Mouse (Mus musculus) neural tube, embryonic 10.5 days (tissue): Measurements from ENCODE around the gene Slc9a8.
"Not testable (repeated sequence)": the region's sequence is repeated elsewhere in the genome, so short reads cannot be mapped to it uniquely, and the experiment has no call there.

Source experiments
- DNase-seq: peaks from one replicate; pipeline ENCODE4 v3.0.0-alpha.2; 2017; ENCODE audit warnings: low spot score; ENCODE audit errors: extremely low spot score

The Slc9a8 gene

DNA sequence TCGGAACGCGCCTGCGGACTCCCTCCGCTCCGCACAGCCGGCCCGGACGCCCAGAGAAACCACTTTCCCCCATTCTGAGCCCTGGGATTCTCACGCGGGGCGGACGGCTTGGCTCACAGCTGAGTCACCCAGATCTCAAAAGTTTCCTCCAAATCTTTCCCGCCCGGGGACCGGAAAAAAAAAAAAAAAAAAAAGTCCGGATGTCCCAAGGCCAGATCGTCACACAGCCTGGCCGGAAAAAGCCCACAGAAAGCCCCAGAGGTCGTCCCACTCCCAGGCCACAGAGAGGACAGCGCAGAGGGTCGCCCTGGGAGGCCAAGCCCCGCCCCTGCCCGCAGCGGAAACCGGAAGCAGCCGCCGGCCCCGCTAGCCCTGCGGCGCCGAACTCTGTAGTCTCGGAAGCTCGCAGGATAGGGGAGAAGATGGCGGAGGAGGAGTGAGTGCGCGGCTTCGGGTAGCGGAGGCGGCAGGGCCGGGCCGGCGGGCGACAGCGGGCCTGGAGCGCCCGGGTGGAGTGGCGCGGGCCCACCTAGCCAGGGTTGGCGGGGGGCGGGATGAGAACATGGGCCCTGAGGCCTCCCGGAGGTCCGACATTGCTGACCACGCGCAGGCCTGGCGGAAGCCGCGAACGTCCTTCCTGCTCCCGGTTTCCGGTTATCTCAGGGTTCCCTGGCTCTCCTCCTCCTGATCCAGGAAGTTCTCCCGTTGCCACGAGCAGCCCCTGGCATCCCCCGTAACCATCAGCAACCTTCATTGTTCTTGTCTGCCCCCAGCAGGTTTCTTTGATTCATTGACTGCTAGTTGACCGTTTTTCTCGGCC is at the start of gene Slc9a8:
Gene Slc9a8, plus strand, starts transcription at position 383 of the 820 bp plus-strand sequence.
- peak; percentile 97 for DNase-seq

GRCm38 (mm10) chr2:167373266-167373665 is 48.2 kb upstream of the Slc9a8 start:
- no peak for DNase-seq

DNA sequence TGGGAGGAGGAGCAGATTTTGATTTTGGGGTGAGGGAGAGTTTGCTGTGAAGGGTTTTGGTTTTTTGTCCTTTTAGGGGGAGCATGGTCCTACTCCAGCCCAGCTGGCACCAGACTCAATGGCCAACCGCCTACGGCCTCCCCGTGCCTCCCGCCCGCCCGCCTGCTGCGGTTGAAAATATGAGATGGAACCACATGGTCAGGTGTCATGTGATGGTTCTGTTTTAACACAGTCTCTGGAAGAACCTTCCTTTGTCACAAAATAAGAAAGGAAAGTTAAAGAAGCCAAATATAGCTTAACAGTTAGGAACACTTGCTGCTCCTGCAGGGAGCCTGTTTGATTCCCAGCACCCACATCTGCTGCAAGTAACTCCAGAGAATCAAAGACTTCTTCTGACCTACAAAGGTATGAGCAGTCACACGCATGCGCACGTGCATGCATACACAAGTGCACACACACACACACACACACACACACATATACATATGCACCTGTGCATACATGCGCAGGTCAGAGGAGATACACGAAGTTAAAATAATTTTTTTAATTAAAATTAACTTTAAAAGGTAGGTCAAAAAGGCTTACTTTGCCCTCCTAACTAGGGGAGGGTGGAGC is 47.2 kb upstream of the Slc9a8 start:
- no peak for DNase-seq

DNA sequence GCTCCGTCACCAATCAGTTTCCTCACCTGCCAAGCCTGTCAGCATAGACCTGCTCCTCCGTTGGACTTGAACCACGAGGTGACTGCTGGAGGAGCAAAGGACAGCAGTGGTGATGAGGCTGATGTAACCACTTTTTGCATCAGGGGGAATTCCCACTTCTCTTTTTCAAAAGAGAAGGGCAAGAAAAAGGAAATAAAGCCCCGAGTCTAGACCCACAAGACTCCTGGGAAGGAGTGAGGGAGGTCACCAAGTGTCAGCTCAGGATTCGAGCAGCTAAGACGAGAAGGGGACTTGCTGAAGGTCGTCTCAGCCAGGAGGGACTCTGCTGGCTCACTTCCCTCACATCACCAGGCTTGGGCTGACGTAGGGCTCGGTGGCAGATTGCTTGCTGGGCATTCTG is 46.4 kb upstream of the Slc9a8 start:
- no peak for DNase-seq

DNA sequence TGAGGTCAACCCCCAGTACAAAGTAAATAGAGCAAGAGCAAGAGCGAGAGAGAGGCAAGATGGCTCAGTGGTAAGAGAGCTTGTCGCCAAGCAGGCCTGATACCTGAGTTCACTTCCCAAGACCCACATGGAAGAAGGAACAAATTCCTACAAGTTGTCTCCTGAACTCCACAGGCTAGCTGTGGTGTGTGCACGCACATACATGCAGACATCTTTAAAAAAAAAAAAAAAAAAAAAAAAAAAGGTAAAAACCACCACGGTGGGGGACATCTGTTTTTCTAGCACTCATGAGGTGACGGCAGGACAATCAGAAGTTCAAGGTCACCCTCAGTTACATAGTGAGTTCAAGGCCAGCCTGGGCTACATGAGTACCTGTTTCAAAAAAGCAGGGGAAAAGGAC is 45.8 kb upstream of the Slc9a8 start:
- DNase-seq, result no peak

GRCm38 (mm10) chr2:167376160-167376564 is 45.4 kb upstream of the Slc9a8 start:
- DNase-seq, result no peak

DNA sequence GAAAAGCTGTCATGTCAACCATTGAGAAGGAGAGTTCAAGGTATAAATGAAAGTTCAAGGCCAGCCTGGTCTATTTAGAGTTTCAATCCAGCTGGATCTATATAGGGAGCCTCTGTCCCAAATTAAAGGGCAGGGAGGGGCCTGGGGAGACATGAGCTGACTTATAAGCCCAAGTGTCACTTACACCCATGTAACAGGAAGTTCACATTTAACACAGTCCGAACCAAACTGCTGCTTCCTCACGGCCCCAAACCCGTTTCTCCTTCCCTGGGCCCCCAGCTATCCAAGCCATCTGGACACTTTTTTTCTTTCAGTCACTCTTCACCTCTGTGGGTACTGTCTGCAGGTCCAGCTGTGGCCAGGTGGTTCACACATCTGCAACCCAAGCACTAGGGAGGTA is 43.8 kb upstream of the Slc9a8 start:
- no peak for DNase-seq

DNA sequence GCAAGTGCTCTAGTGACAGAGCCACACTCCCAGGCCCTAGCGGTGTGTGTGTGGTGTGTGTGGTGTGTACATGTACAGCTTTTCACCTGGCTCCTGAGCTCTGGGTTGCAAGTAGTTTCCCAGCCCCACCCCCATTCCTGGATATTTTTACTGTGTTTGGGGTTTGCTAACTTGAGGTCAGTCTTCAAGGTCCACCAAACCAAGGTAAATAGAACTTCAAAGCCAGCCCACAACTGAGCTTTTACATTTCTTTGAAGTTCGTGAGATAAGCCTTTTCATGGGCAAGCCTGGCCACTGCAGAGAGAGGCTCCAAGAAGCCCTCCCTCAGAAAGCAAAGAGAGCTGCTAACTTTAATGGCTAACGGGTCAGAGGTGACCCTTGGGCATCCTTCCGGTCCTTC is 42.5 kb upstream of the Slc9a8 start:
- DNase-seq, result no peak

- no peak for DNase-seq
These were observed 40.8 kb upstream of the Slc9a8 start for GRCm38 (mm10) chr2:167380615-167381285.

- DNase-seq, result no peak
These were observed 39.9 kb upstream of the Slc9a8 start for GRCm38 (mm10) chr2:167381596-167381995.

GRCm38 (mm10) chr2:167382389-167382788 is 39.1 kb upstream of the Slc9a8 start:
- DNase-seq, result no peak

DNA sequence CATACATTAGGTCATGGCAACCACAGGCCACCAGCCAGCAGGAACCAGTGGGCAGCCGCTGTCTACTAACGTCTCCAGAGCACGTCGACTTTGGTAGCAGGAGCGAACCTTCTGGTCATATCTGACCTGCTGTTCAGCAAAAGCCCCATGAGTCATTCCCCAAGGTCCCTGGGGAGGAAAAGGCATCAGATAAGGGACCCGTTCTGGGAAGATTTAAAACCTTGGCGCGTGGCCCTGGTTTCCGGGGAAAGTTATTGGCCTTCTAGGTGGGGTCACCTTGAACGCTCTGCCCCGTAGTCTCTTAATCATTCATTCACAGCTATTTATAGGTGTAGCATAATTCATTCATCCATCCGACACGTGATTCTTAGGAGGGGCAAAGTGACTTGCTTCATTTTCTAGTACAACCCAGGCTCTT is 37.8 kb upstream of the Slc9a8 start:
- no peak for DNase-seq

- DNase-seq, result no peak
These were observed 35.1 kb upstream of the Slc9a8 start for GRCm38 (mm10) chr2:167386456-167386855.

DNA sequence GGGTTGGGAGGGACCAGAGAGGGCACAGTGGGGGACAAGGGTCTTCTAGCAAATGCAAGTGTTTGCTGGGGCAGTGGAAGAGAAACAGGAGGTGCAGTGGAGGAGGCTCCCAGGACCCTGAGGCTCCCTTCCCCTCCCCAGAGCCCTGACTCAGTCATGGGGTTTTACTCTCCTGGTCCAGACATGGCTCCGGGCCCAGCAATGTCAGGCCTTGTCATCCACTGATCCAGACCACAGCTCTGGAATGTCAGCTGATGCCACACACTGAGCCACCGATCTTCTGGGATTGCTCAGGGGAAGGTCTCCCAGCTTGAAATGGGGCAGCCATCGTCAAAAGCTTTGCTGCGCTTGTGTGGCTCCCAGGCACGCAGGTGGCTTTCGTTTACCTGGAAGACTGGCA is 34.5 kb upstream of the Slc9a8 start:
- DNase-seq, result no peak

- DNase-seq, result no peak
These were observed 27.1 kb upstream of the Slc9a8 start for GRCm38 (mm10) chr2:167394426-167394825.

DNA sequence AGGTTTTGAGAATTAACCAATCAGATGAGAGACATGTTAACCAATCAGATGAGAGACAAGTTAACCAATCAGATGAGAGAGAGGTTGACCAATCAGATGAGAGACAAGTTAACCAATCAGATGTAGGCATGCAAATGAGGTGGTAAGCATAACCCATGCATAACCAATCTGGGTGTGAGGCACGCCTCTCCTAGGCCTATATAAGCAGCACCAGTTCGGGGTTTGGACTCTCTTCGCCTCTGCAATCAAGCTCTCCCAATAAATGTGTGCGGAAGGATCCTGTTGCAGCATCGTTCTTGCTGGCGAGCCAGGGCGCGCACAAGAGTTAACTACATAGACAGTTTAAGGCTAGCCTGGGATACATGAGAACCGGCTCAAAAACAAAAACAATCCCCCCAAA is 25.1 kb upstream of the Slc9a8 start:
- not testable (repeated sequence) for DNase-seq

- DNase-seq, result no peak
These were observed 22.5 kb upstream of the Slc9a8 start for GRCm38 (mm10) chr2:167399012-167399411.

- DNase-seq, result no peak
These were observed 21.9 kb upstream of the Slc9a8 start for GRCm38 (mm10) chr2:167399646-167400045.

GRCm38 (mm10) chr2:167403085-167403484 is 18.4 kb upstream of the Slc9a8 start:
- DNase-seq, result no peak

DNA sequence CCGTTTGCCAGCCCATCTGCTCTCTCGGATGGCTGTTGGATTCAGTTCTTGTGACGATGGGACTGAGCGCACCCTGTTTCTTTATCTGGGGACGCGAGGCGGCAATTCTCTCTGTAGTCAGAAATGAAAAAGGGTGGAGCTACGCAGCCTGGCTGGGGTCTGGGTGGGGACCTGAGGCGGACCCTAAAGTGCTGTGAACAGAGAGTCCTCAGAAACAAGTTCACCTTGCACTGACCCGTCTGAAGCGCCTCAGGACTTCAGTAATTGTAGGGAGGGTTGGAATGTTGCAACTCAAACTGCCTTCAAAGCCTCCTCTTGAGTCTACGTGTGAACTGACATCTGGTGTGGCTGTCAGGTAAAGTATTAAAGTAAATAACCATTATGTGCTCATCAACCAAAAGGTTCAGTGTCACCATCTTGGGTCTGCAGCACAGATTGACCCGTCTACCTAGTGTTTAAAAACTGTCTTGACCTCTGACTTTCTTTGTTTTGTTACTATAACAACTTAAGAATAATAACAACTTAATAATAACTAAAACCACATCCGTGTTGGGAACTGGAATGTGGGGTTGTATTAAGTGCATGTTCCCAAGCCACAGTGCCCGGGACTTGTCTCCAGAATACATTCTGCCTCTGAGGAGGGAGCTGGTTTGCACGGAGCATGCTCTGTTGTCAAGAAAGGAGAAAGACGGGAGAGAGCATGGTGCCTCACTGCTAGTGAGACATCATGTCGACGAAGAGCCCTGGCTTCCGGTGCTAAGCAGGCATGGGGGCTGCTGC is 16.2 kb upstream of the Slc9a8 start:
- DNase-seq, result no peak

GRCm38 (mm10) chr2:167407296-167407929 is 14.1 kb upstream of the Slc9a8 start:
- DNase-seq, result no peak
